Mouse (Mus musculus) G1E (cell line): ENCODE results near the gene S100pbp. TPM values are rescaled to one million over a fixed set of nuclear protein-coding genes. Genes with fewer than 3 reads are reported as not detected.

ENCODE experiments used
- ATAC-seq: 2 replicates; pipeline ENCODE4 v1.8.0; 2016; ENCODE audit warnings: mild to moderate bottlenecking; ENCODE audit not compliant: insufficient number of reproducible peaks, poor library complexity, low FRiP score, severe bottlenecking; ENCODE audit errors: extremely low read depth
- DNase-seq: peaks from one replicate; pipeline ENCODE4 v3.0.0; 2012; ENCODE audit warnings: low spot score
- H3K27me3 ChIP-seq: 2 replicates; pipeline ENCODE4 v1.6.1; 2012; ENCODE audit warnings: mild to moderate bottlenecking, low read length, inconsistent platforms; ENCODE audit not compliant: insufficient read depth
- H3K36me3 ChIP-seq: replicated peaks from 2 replicates; pipeline ENCODE3; 2012; ENCODE audit warnings: mild to moderate bottlenecking, inconsistent platforms
- H3K4me1 ChIP-seq: 2 replicates; pipeline ENCODE4 v1.6.1; 2012; ENCODE audit warnings: low read depth, low read length, inconsistent platforms, mixed read lengths; ENCODE audit not compliant: insufficient read depth
- H3K4me3 ChIP-seq: 2 replicates; pipeline ENCODE4 v1.5.1; 2012; ENCODE audit warnings: low read depth, mild to moderate bottlenecking, inconsistent platforms, low read length, moderate library complexity, mixed read lengths
- H3K9me3 ChIP-seq: replicated peaks from 2 replicates; pipeline ENCODE4 v1.6.1; 2012; ENCODE audit warnings: inconsistent platforms
- CTCF ChIP-seq: IDR thresholded peaks from 2 replicates; pipeline ENCODE4 v1.5.1; 2012; ENCODE audit warnings: low read depth, low read length, inconsistent platforms, mixed read lengths
- GATA1 ChIP-seq: IDR thresholded peaks from 2 replicates; pipeline ENCODE4 v1.6.1; 2012; ENCODE audit warnings: borderline replicate concordance, low read length, inconsistent platforms, mixed read lengths
- GATA2 ChIP-seq: IDR thresholded peaks from 2 replicates; pipeline ENCODE4 v1.6.1; 2012; ENCODE audit warnings: low read depth, low read length, inconsistent platforms, borderline replicate concordance
- POLR2AphosphoS5 ChIP-seq: IDR thresholded peaks from 2 replicates; pipeline ENCODE4 v1.6.1; 2012; ENCODE audit warnings: low read depth, low read length, inconsistent platforms; ENCODE audit not compliant: insufficient replicate concordance
- TAL1 ChIP-seq: conservative IDR thresholded peaks from 2 replicates; pipeline ENCODE4 v1.6.1; 2012; ENCODE audit warnings: low read depth, low read length, inconsistent platforms, mixed read lengths
- polyA plus RNA-seq: library from polyadenylated mRNA; stranded (reverse); fragments of >175 nt; gene quantifications from 2 replicates; pipeline ENCODE4 v1.2.3, GENCODE M21; 2012
- total RNA-seq, 2 experiments: library from RNA; stranded (forward) in 1 of 2; stranded (reverse) in 1 of 2; fragments of 200-1000 nt in 1 of 2; fragments of >200 nt in 1 of 2; fragmentation: Nextera tagmentation in 1 of 2; gene quantifications; 2 replicates each; pipeline ENCODE4 v1.2.3; 2014 to 2017

The S100pbp gene
- total and polyA plus RNA-seq, 3 experiments: 4.5 to 124 (median 57.6) TPM

GRCm38 (mm10) chr4:129157541-129157940 lies 32.0 kb downstream of the S100pbp start:
- peaks cover 10% of the 10 kb centered on the region for H3K4me1 ChIP-seq
- peaks cover 77% of the 10 kb centered on the region for H3K36me3 ChIP-seq
- H3K27me3 ChIP-seq: no peaks in the 10 kb centered on the region
- DNase-seq (no peak), ATAC-seq (no peak)
- no peak for TF ChIP-seq POLR2AphosphoS5
- TF ChIP-seq GATA1: no peak
- TF ChIP-seq GATA2: no peak
- no peak for TF ChIP-seq CTCF
- no peak for TF ChIP-seq TAL1
- no peaks in the 10 kb centered on the region for H3K9me3 ChIP-seq
- no peak overlapping the region for H3K4me3 ChIP-seq

- ATAC-seq (no peak), DNase-seq (no peak)
These were observed 38.2 kb downstream of the S100pbp start for GRCm38 (mm10) chr4:129151276-129151811.

GRCm38 (mm10) chr4:129149321-129149720 lies 40.2 kb downstream of the S100pbp start:
- ATAC-seq (no peak), DNase-seq (no peak)
- H3K4me3 ChIP-seq: no peak overlapping the region
- no peak for TF ChIP-seq GATA2
- TF ChIP-seq CTCF: no peak
- no peak for TF ChIP-seq POLR2AphosphoS5
- no peak for TF ChIP-seq TAL1
- TF ChIP-seq GATA1: no peak
- H3K27me3 ChIP-seq: no peaks in the 10 kb centered on the region
- no peaks in the 10 kb centered on the region for H3K9me3 ChIP-seq
- H3K36me3 ChIP-seq: peaks cover 84% of the 10 kb centered on the region
- peaks cover 13% of the 10 kb centered on the region for H3K4me1 ChIP-seq

More at GRCm38 (mm10) chr4:129151276-129151811, 38.2 kb downstream of the S100pbp start:
- Histone ChIP-seq H3K4me1 (0 out of 2 replicates have a peak, but pooled peaks cover 5% of the 10 kb centered on the region), H3K9me3 (no peaks in the 10 kb centered on the region), H3K36me3 (peaks cover 91% of the 10 kb centered on the region), H3K4me3 (no peak overlapping the region), H3K27me3 (no peaks in the 10 kb centered on the region)
- no peak for TF ChIP-seq GATA2
- TF ChIP-seq TAL1: no peak
- no peak for TF ChIP-seq POLR2AphosphoS5
- no peak for TF ChIP-seq CTCF
- TF ChIP-seq GATA1: no peak

GRCm38 (mm10) chr4:129147552-129148103 lies 41.9 kb downstream of the S100pbp start:
- TF ChIP-seq GATA2: no peak
- TF ChIP-seq POLR2AphosphoS5: no peak
- no peak for TF ChIP-seq GATA1
- no peak for TF ChIP-seq TAL1
- TF ChIP-seq CTCF: no peak
- H3K36me3 ChIP-seq: peaks cover 85% of the 10 kb centered on the region
- ATAC-seq: no peak

GRCm38 (mm10) chr4:129146392-129146791 lies 43.1 kb downstream of the S100pbp start:
- Histone ChIP-seq H3K4me3 (no peak overlapping the region), H3K36me3 (peaks cover 82% of the 10 kb centered on the region), H3K4me1 (peaks cover 42% of the 10 kb centered on the region), H3K9me3 (no peaks in the 10 kb centered on the region), H3K27me3 (no peaks in the 10 kb centered on the region)
- DNase-seq (no peak), ATAC-seq (no peak)
- TF ChIP-seq TAL1: no peak
- TF ChIP-seq GATA1: no peak
- TF ChIP-seq POLR2AphosphoS5: no peak
- no peak for TF ChIP-seq GATA2
- TF ChIP-seq CTCF: no peak

More at GRCm38 (mm10) chr4:129147552-129148103, 41.9 kb downstream of the S100pbp start:
- DNase-seq: no peak
- Histone ChIP-seq H3K9me3 (no peaks in the 10 kb centered on the region), H3K4me1 (peaks cover 30% of the 10 kb centered on the region), H3K27me3 (no peaks in the 10 kb centered on the region), H3K4me3 (no peak overlapping the region)

- H3K4me3 ChIP-seq: no peak overlapping the region
- H3K9me3 ChIP-seq: no peaks in the 10 kb centered on the region
- DNase-seq (no peak), ATAC-seq (no peak)
- H3K36me3 ChIP-seq: peaks cover 79% of the 10 kb centered on the region
- TF ChIP-seq CTCF (no peak), POLR2AphosphoS5 (no peak), GATA2 (no peak), GATA1 (no peak), TAL1 (no peak)
- no peaks in the 10 kb centered on the region for H3K27me3 ChIP-seq
- peaks cover 47% of the 10 kb centered on the region for H3K4me1 ChIP-seq
These were observed 43.6 kb downstream of the S100pbp start for GRCm38 (mm10) chr4:129145943-129146342.
